Comparison of ENCODE assay signal across 8 mouse cellular contexts in genomic region chr7:29852831-29853218, GRCm38 (mm10). TPM values are rescaled to one million over a fixed set of nuclear protein-coding genes. Genes with fewer than 3 reads are reported as not detected.
A peak's percentile ranks its signal among the peaks of the same experiment; 100 is the strongest.
DNase-seq lines count a peak whose midpoint lies in the region; ATAC-seq and TF ChIP-seq lines count a peak whose summit lies in the region.

No protein-coding gene starts in this region.

- H3K27ac ChIP-seq in heart, embryonic 11.5 days (ENCODE audit: low read depth, low read length) = no peak overlapping the region
- no peak overlapping the region for H3K27ac ChIP-seq in forebrain, embryonic 15.5 days (replicated peaks)
- H3K27ac ChIP-seq in liver, postnatal 0 days (ENCODE audit: low read depth) = no peak overlapping the region

- no peak for TF ChIP-seq EP300 in liver, postnatal 0 days (IDR thresholded peaks at IDR 0.05; ENCODE audit: low read depth)

- H3K9me3 ChIP-seq in heart, embryonic 11.5 days (replicated peaks; ENCODE audit: control insufficient read depth, low read length) = no peaks in the 10 kb centered on the region
- peaks cover 11% of the 10 kb centered on the region for H3K9me3 ChIP-seq in E14TG2a.4 (ENCODE audit: low read length)
- no peaks in the 10 kb centered on the region for H3K9me3 ChIP-seq in forebrain, embryonic 15.5 days
- H3K9me3 ChIP-seq in liver, postnatal 0 days (ENCODE audit: low read length) = no peaks in the 10 kb centered on the region

- H3K36me3 ChIP-seq in heart, embryonic 11.5 days (ENCODE audit: control insufficient read depth, insufficient read depth, low read length) = 0 out of 2 replicates have a peak, but pooled peaks cover 3% of the 10 kb centered on the region
- H3K36me3 ChIP-seq in E14TG2a.4 (ENCODE audit: insufficient read depth, low read length) = peaks cover 33% of the 10 kb centered on the region
- H3K36me3 ChIP-seq in forebrain, embryonic 15.5 days = peaks cover 18% of the 10 kb centered on the region
- H3K36me3 ChIP-seq in liver, postnatal 0 days (replicated peaks; ENCODE audit: insufficient read depth, low read length) = no peaks in the 10 kb centered on the region

- no peak for DNase-seq in heart, postnatal 14 days
- no peak for DNase-seq in liver, postnatal 0 days
- DNase-seq in thymus, postnatal 36 days = no peak
- no peak for DNase-seq in MN1 (ENCODE audit: low spot score)

- peaks cover 3% of the 10 kb centered on the region; the same call in 1 of the 2 replicates for H3K4me1 ChIP-seq in heart, embryonic 11.5 days (ENCODE audit: control insufficient read depth, insufficient read depth, low read length)
- H3K4me1 ChIP-seq in E14TG2a.4 (replicated peaks; ENCODE audit: low read depth, low read length) = peaks cover 15% of the 10 kb centered on the region
- peaks cover 7% of the 10 kb centered on the region for H3K4me1 ChIP-seq in forebrain, embryonic 15.5 days
- peaks cover 7% of the 10 kb centered on the region for H3K4me1 ChIP-seq in liver, postnatal 0 days (ENCODE audit: insufficient read depth)

- WGBS in heart, embryonic 11.5 days (ENCODE audit: insufficient replicate concordance) = 55% methylated on average over 9 of the region's 9 CpGs
- 61% methylated on average over 9 of the region's 9 CpGs for WGBS in forebrain, embryonic 15.5 days
- WGBS in liver, postnatal 0 days (ENCODE audit: insufficient replicate concordance) = 46% methylated on average over 9 of the region's 9 CpGs

- TF ChIP-seq CTCF in E14TG2a.4 (conservative IDR thresholded peaks at IDR 0.05; ENCODE audit: low read length) = no peak
- TF ChIP-seq CTCF in liver, postnatal 0 days (IDR thresholded peaks at IDR 0.05; ENCODE audit: low read depth) = no peak

- no peaks in the 10 kb centered on the region for H3K27me3 ChIP-seq in heart, embryonic 11.5 days (ENCODE audit: control insufficient read depth, insufficient read depth, low read length)
- no peaks in the 10 kb centered on the region for H3K27me3 ChIP-seq in E14TG2a.4 (ENCODE audit: insufficient read depth, low read length)
- H3K27me3 ChIP-seq in forebrain, embryonic 15.5 days = no peaks in the 10 kb centered on the region
- H3K27me3 ChIP-seq in liver, postnatal 0 days (ENCODE audit: insufficient read depth, low read length) = no peaks in the 10 kb centered on the region

- ATAC-seq in heart, embryonic 11.5 days (replicated peaks; ENCODE audit: insufficient number of reproducible peaks, low FRiP score, low TSS enrichment) = no peak
- 0 out of 2 replicates have a peak, but pooled peaks have one; percentile 3 for ATAC-seq in forebrain, embryonic 15.5 days (replicated peaks)
- ATAC-seq in liver, postnatal 0 days = no peak
- ATAC-seq in cerebellum, adult (ENCODE audit: insufficient number of reproducible peaks, low FRiP score, low TSS enrichment) = no peak

- peak overlapping the region; percentile 80; the same call in 1 of the 2 replicates for H3K9ac ChIP-seq in heart, embryonic 11.5 days (ENCODE audit: low read depth, low read length)
- H3K9ac ChIP-seq in forebrain, embryonic 15.5 days (replicated peaks) = peak overlapping the region; percentile 61
- no peak overlapping the region; the same call in 1 of the 2 replicates for H3K9ac ChIP-seq in liver, postnatal 0 days (replicated peaks)

- intact Hi-C loops in heart, postnatal 14 days (cut with DNase I) = no loop called here

- H3K4me3 ChIP-seq in heart, embryonic 11.5 days (ENCODE audit: low read depth, low read length) = peak overlapping the region; percentile 67
- H3K4me3 ChIP-seq in E14TG2a.4 (replicated peaks; ENCODE audit: low read length) = peak overlapping the region; percentile 90
- H3K4me3 ChIP-seq in forebrain, embryonic 15.5 days = peak overlapping the region; percentile 48
- peak overlapping the region; percentile 64 for H3K4me3 ChIP-seq in liver, postnatal 0 days (ENCODE audit: low read depth, low read length)

- peak overlapping the region; percentile 84 for H3K4me2 ChIP-seq in heart, embryonic 11.5 days
- H3K4me2 ChIP-seq in forebrain, embryonic 15.5 days (replicated peaks) = peak overlapping the region; percentile 58
- peak overlapping the region; percentile 93 for H3K4me2 ChIP-seq in liver, postnatal 0 days (ENCODE audit: low read depth, low read length)

RNA-seq across cellular contexts. Expression of gene Zfp940, which starts 0.6 kb away (rescaled TPM):
- polyA plus RNA-seq in heart, embryonic 11.5 days (2014; fragmentation: Nextera tagmentation; extraction: Ambion mirVana) = 2.8 and 4.7 TPM in 2 replicates
- 1 to 10 TPM in 1 of 2 experiments, under 1 TPM in 1; 0.83 to 1.5 TPM for total RNA-seq in heart, postnatal 14 days (2021)
- 15.0 and 16.3 TPM in 2 replicates for polyA plus RNA-seq in forebrain, embryonic 15.5 days (2015; fragmentation: Nextera tagmentation; extraction: Ambion mirVana)
- polyA plus RNA-seq in liver, postnatal 0 days (2015; fragmentation: Nextera tagmentation; extraction: Ambion mirVana) = 0.39 and 0.42 TPM in 2 replicates

RNA-seq across cellular contexts. Expression of gene Zfp420, which starts 7.0 kb away (rescaled TPM):
- 3.8 and 4.1 TPM in 2 replicates for polyA plus RNA-seq in heart, embryonic 11.5 days (2014; fragmentation: Nextera tagmentation; extraction: Ambion mirVana)
- 1 to 10 TPM; 2.5 to 2.8 TPM for total RNA-seq in heart, postnatal 14 days (2021)
- 19.0 and 19.3 TPM in 2 replicates for polyA plus RNA-seq in forebrain, embryonic 15.5 days (2015; fragmentation: Nextera tagmentation; extraction: Ambion mirVana)
- polyA plus RNA-seq in liver, postnatal 0 days (2015; fragmentation: Nextera tagmentation; extraction: Ambion mirVana) = 0.59 and 0.87 TPM in 2 replicates

RNA-seq across cellular contexts. Expression of gene Zfp790, which starts 36.9 kb away (rescaled TPM):
- 8.9 and 13.3 TPM in 2 replicates for polyA plus RNA-seq in heart, embryonic 11.5 days (2014; fragmentation: Nextera tagmentation; extraction: Ambion mirVana)
- total RNA-seq in heart, postnatal 14 days (2021) = 10 to 100 TPM; 11.8 to 13.0 TPM
- polyA plus RNA-seq in forebrain, embryonic 15.5 days (2015; fragmentation: Nextera tagmentation; extraction: Ambion mirVana) = 31.5 and 32.0 TPM in 2 replicates
- polyA plus RNA-seq in liver, postnatal 0 days (2015; fragmentation: Nextera tagmentation; extraction: Ambion mirVana) = 2.2 and 2.5 TPM in 2 replicates

RNA-seq across cellular contexts. Expression of gene Zfp27, which starts 53.5 kb away (rescaled TPM):
- polyA plus RNA-seq in heart, embryonic 11.5 days (2014; fragmentation: Nextera tagmentation; extraction: Ambion mirVana) = 9.3 and 9.4 TPM in 2 replicates
- total RNA-seq in heart, postnatal 14 days (2021) = 10 to 100 TPM in 1 of 2 experiments, 1 to 10 TPM in 1; 9.7 to 10.4 TPM
- 17.0 and 17.7 TPM in 2 replicates for polyA plus RNA-seq in forebrain, embryonic 15.5 days (2015; fragmentation: Nextera tagmentation; extraction: Ambion mirVana)
- 1.5 TPM in 2 replicates for polyA plus RNA-seq in liver, postnatal 0 days (2015; fragmentation: Nextera tagmentation; extraction: Ambion mirVana)

RNA-seq across cellular contexts. Expression of gene Zfp383, which starts 55.2 kb away (rescaled TPM):
- polyA plus RNA-seq in heart, embryonic 11.5 days (2014; fragmentation: Nextera tagmentation; extraction: Ambion mirVana) = 4.1 and 6.2 TPM in 2 replicates
- total RNA-seq in heart, postnatal 14 days (2021) = 1 to 10 TPM; 7.3 to 8.1 TPM
- 6.5 and 6.6 TPM in 2 replicates for polyA plus RNA-seq in forebrain, embryonic 15.5 days (2015; fragmentation: Nextera tagmentation; extraction: Ambion mirVana)
- 0.59 and 0.60 TPM in 2 replicates for polyA plus RNA-seq in liver, postnatal 0 days (2015; fragmentation: Nextera tagmentation; extraction: Ambion mirVana)
